Mouse (Mus musculus) embryo, embryonic 11.5 days (tissue): ENCODE results near the gene Sv2c.
"Not testable (repeated sequence)": the region's sequence is repeated elsewhere in the genome, so short reads cannot be mapped to it uniquely, and the experiment has no call there.

Experiments
- DNase-seq: peaks from one replicate; pipeline ENCODE4 v3.0.0-alpha.2; 2012; ENCODE audit warnings: low read depth, low spot score

Sv2c gene

GRCm38 (mm10) chr13:96132401-96132816 is at the start of gene Sv2c:
Gene Sv2c, minus strand, starts transcription at chr13:96132577.
- peak; percentile 46 for DNase-seq

- no peak for DNase-seq
Measured at GRCm38 (mm10) chr13:96180671-96181161, 48.3 kb upstream of the Sv2c start.

GRCm38 (mm10) chr13:96175591-96176212 is 43.3 kb upstream of the Sv2c start:
- no peak for DNase-seq

- DNase-seq, result no peak
Measured at GRCm38 (mm10) chr13:96173686-96174085, 41.3 kb upstream of the Sv2c start.

GRCm38 (mm10) chr13:96172290-96172689 is 39.9 kb upstream of the Sv2c start:
- no peak for DNase-seq

GRCm38 (mm10) chr13:96168991-96169665 is 36.8 kb upstream of the Sv2c start:
- DNase-seq, result no peak

GRCm38 (mm10) chr13:96166593-96166992 is 34.2 kb upstream of the Sv2c start:
- DNase-seq, result no peak

- no peak for DNase-seq
Measured at GRCm38 (mm10) chr13:96133363-96134100, 1.2 kb upstream of the Sv2c start.

- DNase-seq, result no peak
Measured at GRCm38 (mm10) chr13:96132833-96133232, 456 bp upstream of the Sv2c start.

GRCm38 (mm10) chr13:96131911-96132310 is 466 bp downstream of the Sv2c start:
- no peak for DNase-seq

- peak; percentile 55 for DNase-seq
Measured at GRCm38 (mm10) chr13:96131050-96131449, 1.3 kb downstream of the Sv2c start.

GRCm38 (mm10) chr13:96129081-96129480 is 3.3 kb downstream of the Sv2c start:
- no peak for DNase-seq

- DNase-seq, result no peak
Measured at GRCm38 (mm10) chr13:96126669-96127068, 5.7 kb downstream of the Sv2c start.

- no peak for DNase-seq
Measured at GRCm38 (mm10) chr13:96125011-96125410, 7.4 kb downstream of the Sv2c start.

- no peak for DNase-seq
Measured at GRCm38 (mm10) chr13:96112711-96113110, 19.7 kb downstream of the Sv2c start.

- DNase-seq, result no peak
Measured at GRCm38 (mm10) chr13:96110767-96111166, 21.6 kb downstream of the Sv2c start.

GRCm38 (mm10) chr13:96106367-96106766 is 26.0 kb downstream of the Sv2c start:
- no peak for DNase-seq

- DNase-seq, result no peak
Measured at GRCm38 (mm10) chr13:96090929-96091328, 41.4 kb downstream of the Sv2c start.

- DNase-seq, result no peak
Measured at GRCm38 (mm10) chr13:96085581-96086302, 46.6 kb downstream of the Sv2c start.

- DNase-seq, result not testable (repeated sequence)
Measured at GRCm38 (mm10) chr13:96081754-96082153, 50.6 kb downstream of the Sv2c start, which contains the start of gene Gm17190. Gene Gm17190, plus strand, starts transcription at chr13:96082054.

- DNase-seq, result not testable (repeated sequence)
Measured at GRCm38 (mm10) chr13:96081276-96081675, 51.1 kb downstream of the Sv2c start, which contains the start of gene Gm20075. Gene Gm20075, minus strand, starts transcription at chr13:96081376.

GRCm38 (mm10) chr13:96073555-96073954 is 58.8 kb downstream of the Sv2c start:
- no peak for DNase-seq
